Mouse (Mus musculus): ENCODE measurements around the gene Rbm33.

Gene Rbm33

GRCm38 (mm10) chr5:28464361-28465098, 147.6 kb downstream of the Rbm33 start:
- DNase-seq, result no peak

GRCm38 (mm10) chr5:28465099-28465406, 148.1 kb downstream of the Rbm33 start:
- no peak for DNase-seq

GRCm38 (mm10) chr5:28465526-28465925, 148.6 kb downstream of the Rbm33 start:
- DNase-seq, result no peak

- no peak for DNase-seq
These were observed 149.4 kb downstream of the Rbm33 start for GRCm38 (mm10) chr5:28466351-28466750.

GRCm38 (mm10) chr5:28466760-28467306, 149.9 kb downstream of the Rbm33 start, which contains the start of gene Shh:
TSS of gene Shh (minus strand) at chr5:28467256.
- DNase-seq, result no peak

All from layer of hippocampus, adult 9-11 months (tissue).